Mouse (Mus musculus) CH12.LX (cell line): ENCODE data around the gene Mgrn1.

Experiments
- CHD2 ChIP-seq: IDR thresholded peaks from 2 replicates; pipeline ENCODE4 v1.6.1; 2011; ENCODE audit warnings: low read length, improper control_type of control experiment
- ZMIZ1 ChIP-seq: IDR thresholded peaks from 2 replicates; pipeline ENCODE4 v1.6.1; 2012; ENCODE audit warnings: low read depth, mild to moderate bottlenecking, inconsistent platforms, low read length, improper control_type of control experiment

- TF ChIP-seq ZMIZ1: no peak
- no peak for TF ChIP-seq CHD2
These were observed 78.8 kb downstream of the Mgrn1 start for GRCm38 (mm10) chr16:4964731-4965391.
